Mouse (Mus musculus) liver, postnatal 0 days (tissue): ENCODE measurements around the gene Klhdc3. TPM values are rescaled to one million over a fixed set of nuclear protein-coding genes. Genes with fewer than 3 reads are reported as not detected.

Experiments used
- ATAC-seq: fragments of 200-750 bp; cut with Nextera tagmentation; 2 replicates; pipeline ENCODE4 v1.8.0; 2017; ENCODE audit warnings: mild to moderate bottlenecking, moderate library complexity
- DNase-seq: peaks from one replicate; pipeline ENCODE4 v3.0.0-alpha.2; 2016
- H3K27ac ChIP-seq: fragments of 300-500 bp; sonication (generic); 2 replicates; pipeline ENCODE4 v1.5.1; 2014; ENCODE audit warnings: antibody characterized with exemption, moderate library complexity, mild to moderate bottlenecking, low read depth
- H3K27me3 ChIP-seq: fragments of 300-500 bp; sonication (generic); 2 replicates; pipeline ENCODE4 v1.6.1; 2014; ENCODE audit warnings: low read length, control low read depth, mixed read lengths; ENCODE audit not compliant: insufficient read depth
- H3K36me3 ChIP-seq: fragments of 300-500 bp; sonication (generic); replicated peaks from 2 replicates; pipeline ENCODE4 v1.6.1; 2014; ENCODE audit warnings: mild to moderate bottlenecking, control low read depth, low read length, moderate library complexity, mixed read lengths; ENCODE audit not compliant: insufficient read depth
- H3K4me1 ChIP-seq: fragments of 300-500 bp; sonication (generic); 2 replicates; pipeline ENCODE4 v1.6.1; 2014; ENCODE audit warnings: antibody characterized with exemption, mild to moderate bottlenecking, control low read depth; ENCODE audit not compliant: insufficient read depth
- H3K4me2 ChIP-seq: fragments of 300-500 bp; sonication (generic); 2 replicates; pipeline ENCODE4 v1.6.1; 2014; ENCODE audit warnings: low read depth, mild to moderate bottlenecking, low read length, moderate library complexity, mixed read lengths
- H3K4me3 ChIP-seq: fragments of 300-500 bp; sonication (generic); 2 replicates; pipeline ENCODE4 v1.5.1; 2014; ENCODE audit warnings: low read depth, low read length
- H3K9ac ChIP-seq: fragments of 300-500 bp; sonication (generic); replicated peaks from 2 replicates; pipeline ENCODE4 v1.6.1; 2014; ENCODE audit warnings: mild to moderate bottlenecking, moderate library complexity
- H3K9me3 ChIP-seq: fragments of 300-500 bp; sonication (generic); 2 replicates; pipeline ENCODE4 v1.6.1; 2016; ENCODE audit warnings: mild to moderate bottlenecking, control low read depth, low read length, mixed read lengths
- CTCF ChIP-seq: sonication (generic); IDR thresholded peaks from 2 replicates; pipeline ENCODE4 v1.5.1; 2016; ENCODE audit warnings: antibody characterized with exemption, low read depth
- EP300 ChIP-seq: IDR thresholded peaks from 2 replicates; pipeline ENCODE4 v1.6.1; 2016; ENCODE audit warnings: antibody characterized with exemption, low read depth, mild to moderate bottlenecking
- WGBS: fragments of 180-500 bp; shearing (Covaris S2); extraction: QIAGEN DNeasy Blood & Tissue Kit; methylation state at CpG from one replicate; pipeline ENCODE4 v1.1.7; 2014; ENCODE audit not compliant: insufficient replicate concordance; 5-methylcytosine and 5-hydroxymethylcytosine counted together
- polyA plus RNA-seq: library from polyadenylated mRNA; unstranded; fragments of >200 nt; fragmentation: Nextera tagmentation; extraction: Ambion mirVana; gene quantifications from 2 replicates; pipeline ENCODE4 v1.2.1, GENCODE M21; 2015

The Klhdc3 gene
- polyA plus RNA-seq: 60.0 and 63.0 TPM in 2 replicates

GRCm38 (mm10) chr17:46680760-46681373 is at the start of gene Klhdc3:
TSS of gene Klhdc3 (minus strand) at chr17:46680914.
- ATAC-seq (peak; percentile 97), DNase-seq (peak; percentile 100)
- TF ChIP-seq CTCF (no peak), EP300 (no peak)
- Histone ChIP-seq H3K4me2 (peak within 1 kb of the TSS; percentile 93), H3K36me3 (peaks cover 46% of the 10 kb centered on the region), H3K9me3 (no peaks in the 10 kb centered on the region), H3K4me3 (peak within 1 kb of the TSS; percentile 86), H3K27ac (peak within 1 kb of the TSS; percentile 91), H3K9ac (peak within 1 kb of the TSS; percentile 81), H3K27me3 (no peaks in the 10 kb centered on the region), H3K4me1 (peaks cover 20% of the 10 kb centered on the region)
- WGBS: under 1% methylated on average over 49 of the region's 49 CpGs

DNA sequence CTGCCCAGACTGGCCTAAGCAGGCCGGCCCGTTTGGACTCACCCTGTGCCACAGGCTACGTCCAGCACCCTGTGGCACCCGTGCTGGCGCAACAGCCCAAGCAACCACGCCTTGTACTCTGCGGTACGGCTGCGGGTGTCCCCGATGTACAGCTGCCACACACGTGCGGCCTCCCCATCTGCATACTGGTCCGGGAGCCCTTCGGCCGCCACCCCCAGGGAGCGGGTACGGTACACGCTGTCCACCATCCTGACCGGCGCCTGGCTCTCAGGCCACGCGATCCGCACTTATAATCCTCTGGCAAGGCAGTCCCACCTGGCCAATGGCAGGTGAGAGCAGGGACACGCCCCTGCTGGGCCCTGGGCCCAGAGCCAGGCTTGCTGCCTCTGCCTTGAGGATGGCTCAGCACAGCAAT is 48.2 kb upstream of the Klhdc3 start, which contains the start of gene Gnmt:
Gene Gnmt, minus strand, starts transcription at position 265 of the 415 bp plus-strand sequence.
- no peaks in the 10 kb centered on the region for H3K9me3 ChIP-seq
- peak; percentile 86 for ATAC-seq
- peak; percentile 49; the same call in 1 of the 2 replicates for TF ChIP-seq EP300
- TF ChIP-seq CTCF: no peak
- peak within 1 kb of the TSS; percentile 64 for H3K4me2 ChIP-seq
- H3K4me1 ChIP-seq: 0 out of 2 replicates have a peak, but pooled peaks cover 7% of the 10 kb centered on the region
- peak within 1 kb of the TSS; percentile 91 for H3K27ac ChIP-seq
- WGBS: 22% methylated on average over 24 of the region's 24 CpGs
- peak within 1 kb of the TSS; percentile 55 for H3K4me3 ChIP-seq
- peak; percentile 85 for DNase-seq
- H3K9ac ChIP-seq: peak within 1 kb of the TSS; percentile 79
- H3K27me3 ChIP-seq: no peaks in the 10 kb centered on the region
- peaks cover 19% of the 10 kb centered on the region for H3K36me3 ChIP-seq

- peak; percentile 32 for ATAC-seq
- peak overlapping the region; percentile 64 for H3K4me2 ChIP-seq
- 0 out of 2 replicates have a peak, but pooled peaks cover 7% of the 10 kb centered on the region for H3K4me1 ChIP-seq
- peaks cover 24% of the 10 kb centered on the region for H3K36me3 ChIP-seq
- H3K4me3 ChIP-seq: peak overlapping the region; percentile 55
- peak overlapping the region; percentile 79 for H3K9ac ChIP-seq
- TF ChIP-seq EP300 (no peak), CTCF (no peak)
- WGBS: 52% methylated on average over 11 of the region's 11 CpGs
- H3K27me3 ChIP-seq: no peaks in the 10 kb centered on the region
- no peak for DNase-seq
- H3K9me3 ChIP-seq: no peaks in the 10 kb centered on the region
- H3K27ac ChIP-seq: peak overlapping the region; percentile 91
Measured at GRCm38 (mm10) chr17:46728496-46728895, 47.8 kb upstream of the Klhdc3 start.

- ATAC-seq (0 out of 2 replicates have a peak, but pooled peaks have one; percentile 14), DNase-seq (peak; percentile 56)
- H3K27me3 ChIP-seq: no peaks in the 10 kb centered on the region
- H3K4me1 ChIP-seq: 0 out of 2 replicates have a peak, but pooled peaks cover 7% of the 10 kb centered on the region
- H3K27ac ChIP-seq: peak overlapping the region; percentile 91
- no peaks in the 10 kb centered on the region for H3K9me3 ChIP-seq
- TF ChIP-seq EP300: no peak
- TF ChIP-seq CTCF: peak; percentile 58
- H3K4me3 ChIP-seq: peak overlapping the region; percentile 55
- H3K36me3 ChIP-seq: peaks cover 28% of the 10 kb centered on the region
- H3K4me2 ChIP-seq: peak overlapping the region; percentile 64
- 37% methylated on average over 6 of the region's 6 CpGs for WGBS
- H3K9ac ChIP-seq: peak overlapping the region; percentile 79
Measured at GRCm38 (mm10) chr17:46728021-46728420, 47.3 kb upstream of the Klhdc3 start.

DNA sequence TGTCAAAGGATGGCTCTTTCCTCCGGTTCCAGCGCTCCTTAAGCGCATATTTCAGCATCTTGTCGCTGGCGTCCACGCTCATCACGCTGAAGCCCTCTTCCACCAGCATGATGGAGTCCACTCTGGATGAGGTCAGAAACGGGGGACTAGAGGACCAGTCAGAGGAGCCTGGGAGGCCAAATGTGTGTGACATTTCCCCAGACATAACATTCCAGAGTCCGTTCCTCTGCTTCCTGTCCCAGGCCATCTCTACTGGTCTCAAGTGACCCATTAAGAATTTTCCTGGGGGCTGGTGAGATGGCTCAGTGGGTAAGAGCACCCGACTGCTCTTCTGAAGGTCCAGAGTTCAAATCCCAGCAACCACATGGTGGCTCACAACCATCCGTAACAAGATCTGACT is 46.6 kb upstream of the Klhdc3 start:
- ATAC-seq: no peak

GRCm38 (mm10) chr17:46725731-46726645 is 45.3 kb upstream of the Klhdc3 start:
- ATAC-seq (peak; percentile 53), DNase-seq (peak; percentile 61)
- no peak overlapping the region for H3K4me3 ChIP-seq
- 81% methylated on average over 26 of the region's 26 CpGs for WGBS
- no peak overlapping the region for H3K9ac ChIP-seq
- peaks cover 30% of the 10 kb centered on the region for H3K36me3 ChIP-seq
- H3K27me3 ChIP-seq: no peaks in the 10 kb centered on the region
- TF ChIP-seq EP300 (no peak), CTCF (no peak)
- 0 out of 2 replicates have a peak, but pooled peaks cover 7% of the 10 kb centered on the region for H3K4me1 ChIP-seq
- H3K27ac ChIP-seq: peak overlapping the region; percentile 77
- peak overlapping the region; percentile 56 for H3K4me2 ChIP-seq
- H3K9me3 ChIP-seq: no peaks in the 10 kb centered on the region

More for the DNA sequence above, 46.6 kb upstream of the Klhdc3 start:
- peak overlapping the region; percentile 77 for H3K27ac ChIP-seq
- WGBS: 87% methylated on average over 11 of the region's 11 CpGs
- TF ChIP-seq CTCF: no peak
- no peak for TF ChIP-seq EP300
- H3K9me3 ChIP-seq: no peaks in the 10 kb centered on the region
- peak overlapping the region; percentile 56 for H3K4me2 ChIP-seq
- H3K4me3 ChIP-seq: no peak overlapping the region; the same call in 1 of the 2 replicates
- peaks cover 30% of the 10 kb centered on the region for H3K36me3 ChIP-seq
- no peak for DNase-seq
- peak overlapping the region; percentile 41; the same call in 1 of the 2 replicates for H3K9ac ChIP-seq
- 0 out of 2 replicates have a peak, but pooled peaks cover 7% of the 10 kb centered on the region for H3K4me1 ChIP-seq
- H3K27me3 ChIP-seq: no peaks in the 10 kb centered on the region
